Mouse (Mus musculus) ES-Bruce4 (cell line): ENCODE measurements around the gene Clta. TPM values are rescaled to one million over a fixed set of nuclear protein-coding genes. Genes with fewer than 3 reads are reported as not detected.

ENCODE experiments used
- H3K27ac ChIP-seq: 2 replicates; pipeline ENCODE4 v1.5.1; 2012; ENCODE audit warnings: low read length, inconsistent platforms; ENCODE audit not compliant: insufficient read depth
- H3K27me3 ChIP-seq: 2 replicates; pipeline ENCODE4 v1.6.1; 2012; ENCODE audit warnings: mild to moderate bottlenecking, low read length, inconsistent platforms; ENCODE audit not compliant: control insufficient read depth, poor library complexity, insufficient read depth, severe bottlenecking
- H3K36me3 ChIP-seq: 2 replicates; pipeline ENCODE4 v1.6.1; 2012; ENCODE audit warnings: inconsistent platforms, mild to moderate bottlenecking, low read length, moderate library complexity; ENCODE audit not compliant: control insufficient read depth, poor library complexity, insufficient read depth, severe bottlenecking
- H3K4me1 ChIP-seq: one replicate; pipeline ENCODE4 v1.8.1; 2011; ENCODE audit warnings: low read length; ENCODE audit not compliant: control insufficient read depth, insufficient read depth
- H3K4me3 ChIP-seq: 2 replicates; pipeline ENCODE4 v1.5.1; 2011; ENCODE audit warnings: low read depth, mild to moderate bottlenecking, low read length
- H3K9ac ChIP-seq: 2 replicates; pipeline ENCODE4 v1.6.1; 2012; ENCODE audit warnings: low read depth, mild to moderate bottlenecking, inconsistent platforms; ENCODE audit not compliant: poor library complexity, severe bottlenecking
- H3K9me3 ChIP-seq: replicated peaks from 2 replicates; pipeline ENCODE4 v1.6.1; 2012; ENCODE audit warnings: mild to moderate bottlenecking, low read length, inconsistent platforms; ENCODE audit not compliant: control insufficient read depth, poor library complexity, insufficient read depth, severe bottlenecking
- CTCF ChIP-seq: IDR thresholded peaks from one replicate; pipeline ENCODE4 v1.8.1; 2011; ENCODE audit warnings: low read depth, low read length
- EP300 ChIP-seq: IDR thresholded peaks from 2 replicates; pipeline ENCODE4 v1.6.1; 2011; ENCODE audit warnings: low read depth, low read length; ENCODE audit not compliant: insufficient read depth
- POLR2A ChIP-seq: IDR thresholded peaks from one replicate; pipeline ENCODE4 v1.8.1; 2011; ENCODE audit warnings: low read length; ENCODE audit not compliant: insufficient read depth
- polyA plus RNA-seq: library from polyadenylated mRNA; stranded (reverse); fragments of >200 nt; gene quantifications from 2 replicates; pipeline ENCODE4 v1.2.4, GENCODE M21; 2011; ENCODE audit warnings: low read depth; ENCODE audit not compliant: missing spikeins, insufficient read depth, insufficient read length

The Clta gene
- polyA plus RNA-seq, 1 experiment = 277 TPM

DNA sequence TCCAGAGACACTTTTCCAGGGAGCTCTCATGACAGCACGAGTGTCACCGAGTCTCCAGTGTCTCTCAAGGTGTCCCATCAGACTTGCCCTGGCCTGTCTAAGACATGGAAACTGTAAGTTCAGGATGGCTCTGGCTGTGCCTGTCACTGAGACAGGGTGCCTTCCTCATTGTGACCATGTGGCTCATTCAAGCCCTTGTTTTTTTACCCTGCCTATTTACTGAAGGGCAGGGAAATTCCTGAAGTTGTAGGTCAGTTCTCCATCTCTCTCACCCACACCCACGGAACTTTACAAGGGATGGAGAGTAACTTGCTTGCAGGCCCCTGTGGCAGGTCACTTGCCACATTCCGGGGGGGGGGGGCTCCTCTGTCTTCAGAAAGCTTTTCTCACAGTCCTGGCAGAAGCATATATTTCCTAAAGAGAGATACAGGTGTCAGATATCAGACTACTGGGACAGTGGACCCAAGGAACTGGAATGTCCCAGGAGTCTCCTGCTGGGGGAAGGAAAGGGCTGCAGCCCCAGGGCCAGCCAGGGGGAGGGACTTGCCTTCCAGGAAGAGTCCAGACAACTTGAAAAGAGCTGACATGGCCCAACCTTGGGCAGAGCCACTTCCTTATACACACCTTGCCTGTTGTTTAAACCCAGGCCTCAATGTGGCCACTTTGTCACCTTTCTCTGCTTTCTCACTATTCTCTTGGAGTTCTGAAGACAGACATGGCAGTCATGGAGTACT, 39.1 kb upstream of the Clta start:
- no peaks in the 10 kb centered on the region for H3K9me3 ChIP-seq
- H3K4me3 ChIP-seq = no peak overlapping the region
- H3K9ac ChIP-seq = peak overlapping the region; percentile 14
- H3K27me3 ChIP-seq = no peaks in the 10 kb centered on the region
- TF ChIP-seq EP300 = peak; percentile 88
- no peak for TF ChIP-seq POLR2A
- no peak for TF ChIP-seq CTCF
- H3K36me3 ChIP-seq = no peaks in the 10 kb centered on the region
- H3K4me1 ChIP-seq = peaks cover 40% of the 10 kb centered on the region
- H3K27ac ChIP-seq = peak overlapping the region; percentile 92

DNA sequence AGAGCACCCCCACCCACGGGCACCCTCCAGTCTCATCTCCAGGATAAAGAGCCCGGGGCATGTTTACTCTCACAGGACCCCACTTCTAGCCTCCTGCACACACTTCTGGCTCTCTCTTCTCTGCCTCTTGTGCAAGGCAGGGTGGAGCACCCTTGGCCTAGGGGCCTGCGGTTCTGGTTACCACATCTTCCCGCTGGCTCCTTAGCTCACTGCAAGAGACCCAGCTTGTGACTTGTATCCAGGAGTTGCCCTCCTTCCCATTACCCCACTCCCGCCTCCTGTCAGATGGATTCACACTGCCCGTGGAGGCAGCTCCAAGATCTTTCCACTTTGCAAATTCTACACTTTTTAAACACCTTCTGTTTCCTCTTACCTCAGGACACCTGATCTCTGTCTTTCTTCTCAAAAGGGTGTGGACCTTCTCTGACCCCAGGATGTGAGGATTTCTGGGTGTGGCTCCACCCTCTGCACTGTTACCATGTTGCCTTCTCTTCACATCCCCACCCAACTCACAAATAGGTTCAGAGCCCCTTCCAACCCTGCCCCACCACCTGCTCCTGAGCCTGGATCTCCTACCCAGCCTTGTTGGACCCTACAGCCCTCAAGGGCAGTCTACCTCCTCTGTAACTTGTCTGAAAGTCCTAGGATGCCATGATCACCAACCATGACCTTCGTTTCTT, 38.3 kb upstream of the Clta start:
- H3K9ac ChIP-seq = peak overlapping the region; percentile 13; the same call in 1 of the 2 replicates
- H3K36me3 ChIP-seq = no peaks in the 10 kb centered on the region
- no peak for TF ChIP-seq CTCF
- TF ChIP-seq POLR2A = no peak
- TF ChIP-seq EP300 = peak; percentile 82
- H3K27ac ChIP-seq = peak overlapping the region; percentile 92
- H3K4me3 ChIP-seq = no peak overlapping the region
- H3K9me3 ChIP-seq = no peaks in the 10 kb centered on the region
- H3K4me1 ChIP-seq = peaks cover 47% of the 10 kb centered on the region
- H3K27me3 ChIP-seq = no peaks in the 10 kb centered on the region

DNA sequence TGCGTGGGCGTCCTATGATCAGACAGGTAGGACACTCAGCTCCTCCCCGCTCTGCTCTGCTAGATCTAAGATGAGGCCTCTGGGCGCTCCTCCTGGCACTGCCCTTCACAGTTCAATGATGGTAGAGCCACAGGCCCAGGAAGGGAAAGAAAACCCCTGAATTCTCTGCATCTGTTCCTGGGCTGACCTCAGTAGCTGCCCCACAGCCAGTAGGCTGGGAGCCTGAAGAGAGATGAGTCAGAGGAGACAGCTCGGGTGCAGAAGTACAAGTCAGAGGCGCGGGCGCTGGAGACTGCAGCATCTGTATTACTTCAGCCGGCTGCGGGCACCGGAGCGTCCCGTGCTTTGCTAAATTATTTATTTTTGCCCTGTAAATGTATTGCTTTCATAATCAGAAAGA, 35.6 kb upstream of the Clta start:
- Histone ChIP-seq H3K27ac (no peak overlapping the region), H3K36me3 (no peaks in the 10 kb centered on the region), H3K9me3 (no peaks in the 10 kb centered on the region), H3K4me3 (peak overlapping the region; percentile 1; the same call in 1 of the 2 replicates), H3K9ac (no peak overlapping the region; the same call in 1 of the 2 replicates), H3K27me3 (no peaks in the 10 kb centered on the region), H3K4me1 (peaks cover 50% of the 10 kb centered on the region)
- TF ChIP-seq EP300 (no peak), CTCF (no peak), POLR2A (no peak)

DNA sequence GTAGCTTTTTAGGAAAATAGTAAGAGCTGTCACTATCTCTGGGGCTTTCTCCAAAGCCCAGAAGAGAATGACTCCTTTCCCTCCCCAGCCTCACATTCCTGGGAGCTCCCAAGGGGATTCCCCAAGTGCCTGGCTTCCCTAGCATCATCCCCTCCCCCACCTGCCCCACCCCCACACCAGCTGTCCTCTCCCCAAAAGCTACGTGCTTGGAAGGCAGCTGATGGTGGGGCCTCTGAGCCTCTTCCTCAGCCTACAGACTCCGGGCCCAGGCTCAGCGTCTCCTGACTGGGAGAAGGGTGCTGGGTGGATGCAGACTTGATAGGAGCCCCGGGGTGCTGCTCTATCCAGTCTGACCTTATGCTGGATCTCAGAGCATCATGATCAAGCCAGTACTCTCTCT, 34.9 kb upstream of the Clta start:
- Histone ChIP-seq H3K27me3 (no peaks in the 10 kb centered on the region), H3K9me3 (no peaks in the 10 kb centered on the region), H3K9ac (no peak overlapping the region), H3K4me3 (no peak overlapping the region), H3K36me3 (no peaks in the 10 kb centered on the region), H3K4me1 (peaks cover 43% of the 10 kb centered on the region), H3K27ac (no peak overlapping the region)
- TF ChIP-seq POLR2A = no peak
- TF ChIP-seq EP300 = peak; percentile 89

DNA sequence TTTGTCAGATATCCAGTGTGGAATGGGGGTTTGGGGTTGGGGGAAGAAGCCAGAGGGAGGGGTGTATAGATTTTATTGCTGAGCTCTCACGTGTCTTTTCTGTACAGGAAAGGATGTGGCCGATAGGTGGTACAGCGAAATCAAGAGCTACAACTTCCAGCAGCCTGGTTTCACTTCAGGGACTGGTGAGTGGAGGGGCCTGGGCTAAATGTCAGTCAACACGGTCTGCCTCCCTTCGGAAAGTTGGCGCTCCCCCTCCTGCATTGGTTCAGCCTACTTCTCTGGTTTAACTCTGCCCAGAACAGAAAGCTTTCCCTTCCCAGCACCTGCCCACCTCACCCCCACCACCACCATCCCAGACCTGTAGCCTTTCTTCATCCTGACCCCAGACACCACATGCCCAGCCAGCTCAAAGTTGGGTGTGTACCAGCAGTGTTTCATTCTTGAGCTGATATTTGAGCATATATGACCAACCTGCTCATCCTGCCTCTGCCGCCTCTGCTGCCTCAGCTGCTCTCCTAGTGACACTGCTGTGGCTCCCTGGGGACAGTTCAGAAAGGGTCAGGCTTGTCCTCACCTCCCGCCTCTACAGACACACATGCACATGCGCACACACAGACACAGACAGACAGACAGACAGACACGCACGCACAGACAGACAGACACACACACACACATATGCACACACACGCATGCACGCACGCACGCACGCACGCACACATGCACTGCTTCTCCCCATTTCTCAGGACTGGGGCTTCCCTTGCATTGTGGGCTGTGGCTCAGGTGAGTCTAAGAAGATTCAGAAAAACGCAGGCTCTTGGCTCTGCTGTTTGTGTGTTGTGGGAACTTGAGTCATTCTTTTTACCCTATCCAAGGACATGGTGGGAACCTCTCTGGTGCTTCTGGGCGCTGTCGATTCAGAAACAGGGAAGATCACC, 33.6 kb upstream of the Clta start:
- Histone ChIP-seq H3K36me3 (no peaks in the 10 kb centered on the region), H3K27ac (no peak overlapping the region), H3K9ac (no peak overlapping the region), H3K9me3 (no peaks in the 10 kb centered on the region), H3K27me3 (no peaks in the 10 kb centered on the region), H3K4me1 (peaks cover 36% of the 10 kb centered on the region), H3K4me3 (peak overlapping the region; percentile 0; the same call in 1 of the 2 replicates)
- TF ChIP-seq CTCF (no peak), EP300 (no peak), POLR2A (no peak)
